Mouse (Mus musculus) MEL (cell line): ENCODE results near the gene Evi2b. TPM values are rescaled to one million over a fixed set of nuclear protein-coding genes. Genes with fewer than 3 reads are reported as not detected.

Source experiments
- DNase-seq: peaks from one replicate; pipeline ENCODE4 v3.0.0; 2011; ENCODE audit warnings: low read depth, low spot score
- H3K27ac ChIP-seq: 2 replicates; pipeline ENCODE4 v1.5.1; 2012; ENCODE audit warnings: low read depth, mild to moderate bottlenecking, control low read depth, low read length, moderate library complexity; ENCODE audit not compliant: control insufficient read depth
- H3K27me3 ChIP-seq, 2 experiments: fragments of 150-350 bp in 1 of 2; sonication (generic) in 1 of 2; 2 replicates each; pipeline ENCODE4 v1.6.1; 2012; ENCODE audit warnings: low read length in 2 of 2, mild to moderate bottlenecking in 2 of 2, improper control_type of control experiment in 1 of 2, moderate library complexity in 1 of 2; ENCODE audit not compliant: insufficient read depth in 2 of 2, control insufficient read depth in 1 of 2
- H3K36me3 ChIP-seq, 2 experiments: 2 replicates each; pipeline ENCODE4 v1.6.1; 2012 to 2014; ENCODE audit warnings: low read length in 2 of 2, improper control_type of control experiment in 1 of 2, inconsistent platforms in 1 of 2, mild to moderate bottlenecking in 1 of 2; ENCODE audit not compliant: insufficient read depth in 2 of 2, control insufficient read depth in 1 of 2
- H3K4me1 ChIP-seq, 2 experiments: fragments of 150-350 bp in 1 of 2; sonication (generic) in 1 of 2; 2 replicates each; pipeline ENCODE4 v1.6.1; 2012; ENCODE audit warnings: low read length in 2 of 2, improper control_type of control experiment in 1 of 2, mild to moderate bottlenecking in 1 of 2; ENCODE audit not compliant: insufficient read depth in 2 of 2, control insufficient read depth in 1 of 2
- H3K4me3 ChIP-seq, 2 experiments: fragments of 150-350 bp in 1 of 2; sonication (generic) in 1 of 2; 2 replicates each; pipeline ENCODE4 v1.5.1; 2012; ENCODE audit warnings: low read depth in 2 of 2, low read length in 2 of 2, mild to moderate bottlenecking in 2 of 2, moderate library complexity in 2 of 2, control low read depth in 1 of 2, improper control_type of control experiment in 1 of 2; ENCODE audit not compliant: control insufficient read depth in 1 of 2, insufficient read depth in 1 of 2
- H3K79me2 ChIP-seq: 2 replicates; pipeline ENCODE4 v1.6.1; 2012; ENCODE audit warnings: mild to moderate bottlenecking, low read length, moderate library complexity; ENCODE audit not compliant: control insufficient read depth, poor library complexity, insufficient read depth
- H3K9ac ChIP-seq: 2 replicates; pipeline ENCODE4 v1.6.1; 2012; ENCODE audit warnings: low read depth, mild to moderate bottlenecking, control low read depth, low read length, moderate library complexity; ENCODE audit not compliant: control insufficient read depth, poor library complexity, severe bottlenecking
- H3K9me3 ChIP-seq: fragments of 150-350 bp; sonication (generic); replicated peaks from 2 replicates; pipeline ENCODE4 v1.6.1; 2012; ENCODE audit warnings: mild to moderate bottlenecking, low read length, improper control_type of control experiment, moderate library complexity; ENCODE audit not compliant: insufficient read depth
- CHD1 ChIP-seq: IDR thresholded peaks from 2 replicates; pipeline ENCODE4 v1.6.1; 2012; ENCODE audit warnings: low read depth, mild to moderate bottlenecking, inconsistent platforms, low read length, improper control_type of control experiment
- CTCF ChIP-seq, 3 experiments: IDR thresholded peaks in 2 of 3; conservative IDR thresholded peaks in 1 of 3; 2 replicates each; pipeline ENCODE4 v1.5.1; 2011 to 2012; ENCODE audit warnings: low read length in 3 of 3, low read depth in 2 of 3, mild to moderate bottlenecking in 2 of 3, improper control_type of control experiment in 1 of 3, inconsistent platforms in 1 of 3, mixed read lengths in 1 of 3, moderate library complexity in 1 of 3; ENCODE audit not compliant: control insufficient read depth in 1 of 3, insufficient read depth in 1 of 3, poor library complexity in 1 of 3, severe bottlenecking in 1 of 3
- E2F4 ChIP-seq: IDR thresholded peaks from 2 replicates; pipeline ENCODE4 v1.6.1; 2011; ENCODE audit warnings: low read depth, low read length, improper control_type of control experiment, borderline replicate concordance
- ELF1 ChIP-seq: IDR thresholded peaks from 2 replicates; pipeline ENCODE4 v1.6.1; 2014; ENCODE audit warnings: low read depth, mild to moderate bottlenecking, inconsistent platforms, low read length, improper control_type of control experiment, moderate library complexity
- ETS1 ChIP-seq: IDR thresholded peaks from 2 replicates; pipeline ENCODE4 v1.6.1; 2012; ENCODE audit warnings: low read depth, mild to moderate bottlenecking, inconsistent platforms, low read length, improper control_type of control experiment, moderate library complexity
- JUND ChIP-seq: IDR thresholded peaks from 2 replicates; pipeline ENCODE4 v1.6.1; 2011; ENCODE audit warnings: low read depth, mild to moderate bottlenecking, improper control_type of control experiment, low read length
- MAX ChIP-seq: IDR thresholded peaks from 2 replicates; pipeline ENCODE4 v1.6.1; 2011; ENCODE audit warnings: low read length, improper control_type of control experiment
- MAZ ChIP-seq: IDR thresholded peaks from 2 replicates; pipeline ENCODE4 v1.6.1; 2012; ENCODE audit warnings: low read depth, mild to moderate bottlenecking, inconsistent platforms, low read length, improper control_type of control experiment
- MEF2A ChIP-seq: IDR thresholded peaks from 2 replicates; pipeline ENCODE4 v1.6.1; 2014; ENCODE audit warnings: low read depth, mild to moderate bottlenecking, inconsistent platforms, low read length, improper control_type of control experiment; ENCODE audit not compliant: poor library complexity, insufficient replicate concordance, severe bottlenecking; ENCODE audit errors: extremely low read depth
- MYB ChIP-seq: IDR thresholded peaks from 2 replicates; pipeline ENCODE4 v1.6.1; 2011; ENCODE audit warnings: mild to moderate bottlenecking, low read depth, low read length, improper control_type of control experiment
- MYC ChIP-seq: IDR thresholded peaks from 2 replicates; pipeline ENCODE4 v1.6.1; 2011; ENCODE audit warnings: low read depth, mild to moderate bottlenecking, low read length, improper control_type of control experiment, moderate library complexity
- NRF1 ChIP-seq: IDR thresholded peaks from 2 replicates; pipeline ENCODE4 v1.6.1; 2014; ENCODE audit warnings: low read depth, mild to moderate bottlenecking, inconsistent platforms, low read length, improper control_type of control experiment, moderate library complexity; ENCODE audit not compliant: poor library complexity, insufficient read depth, severe bottlenecking
- POLR2A ChIP-seq, 2 experiments: IDR thresholded peaks; 2 replicates each; pipeline ENCODE4 v1.6.1; 2011 to 2012; ENCODE audit warnings: low read length in 2 of 2, mild to moderate bottlenecking in 2 of 2, control low read depth in 1 of 2, improper control_type of control experiment in 1 of 2, low read depth in 1 of 2, moderate library complexity in 1 of 2; ENCODE audit not compliant: control insufficient read depth in 1 of 2, insufficient read depth in 1 of 2, poor library complexity in 1 of 2
- POLR2AphosphoS2 ChIP-seq: IDR thresholded peaks from 2 replicates; pipeline ENCODE4 v1.6.1; 2011; ENCODE audit warnings: low read length, improper control_type of control experiment
- POLR2AphosphoS5 ChIP-seq: IDR thresholded peaks from 2 replicates; pipeline ENCODE4 v1.6.1; 2012; ENCODE audit warnings: low read depth, borderline replicate concordance, mild to moderate bottlenecking, inconsistent platforms, low read length, moderate library complexity, mixed read lengths
- RAD21 ChIP-seq: IDR thresholded peaks from 2 replicates; pipeline ENCODE4 v1.6.1; 2011; ENCODE audit warnings: mild to moderate bottlenecking, low read depth, low read length, improper control_type of control experiment
- SMC3 ChIP-seq: IDR thresholded peaks from 2 replicates; pipeline ENCODE4 v1.6.1; 2011; ENCODE audit warnings: low read depth, low read length, improper control_type of control experiment
- TBP ChIP-seq: IDR thresholded peaks from 2 replicates; pipeline ENCODE4 v1.8.0; 2011; ENCODE audit warnings: low read depth, low read length, improper control_type of control experiment
- TCF12 ChIP-seq: IDR thresholded peaks from 2 replicates; pipeline ENCODE4 v1.6.1; 2014; ENCODE audit warnings: low read depth, mild to moderate bottlenecking, inconsistent platforms, low read length, improper control_type of control experiment, moderate library complexity
- ZMIZ1 ChIP-seq: IDR thresholded peaks from 2 replicates; pipeline ENCODE4 v1.6.1; 2012; ENCODE audit warnings: low read depth, mild to moderate bottlenecking, inconsistent platforms, low read length, improper control_type of control experiment, moderate library complexity
- ZNF384 ChIP-seq: IDR thresholded peaks from 2 replicates; pipeline ENCODE4 v1.6.1; 2012; ENCODE audit warnings: low read depth, mild to moderate bottlenecking, inconsistent platforms, low read length, improper control_type of control experiment
- polyA plus RNA-seq, 2 experiments: library from polyadenylated mRNA; stranded (reverse) in 1 of 2; unstranded in 1 of 2; fragments of >175 nt in 1 of 2; fragments of >200 nt in 1 of 2; gene quantifications; 2 replicates each; pipeline versions ENCODE4 v1.2.1 to v1.2.4; 2012; ENCODE audit warnings: low replicate concordance in 2 of 2, low read depth in 1 of 2; ENCODE audit not compliant: insufficient read length in 2 of 2, insufficient read depth in 1 of 2, missing spikeins in 1 of 2
- total RNA-seq: library from RNA; depleted of rRNA; stranded (reverse); fragments of 300-350 nt; gene quantifications from 2 replicates; pipeline ENCODE4 v1.2.3, GENCODE M21; 2012

Evi2b gene
- total and polyA plus RNA-seq, 3 experiments = 8.1 to 42.4 TPM; not detected in 1

GRCm38 (mm10) chr11:79511970-79512369 lies 11.6 kb downstream of the Evi2b start:
- TF ChIP-seq MEF2A (no peak), ZNF384 (peak; percentile 70), JUND (no peak)
- Histone ChIP-seq H3K9me3 (no peaks in the 10 kb centered on the region), H3K79me2 (peaks cover 9% of the 10 kb centered on the region; the same call in 1 of the 2 replicates), H3K4me3 (no peak overlapping the region), H3K9ac (no peak overlapping the region), H3K27ac (no peak overlapping the region), H3K4me1 (peaks cover 10 to 17% of the 10 kb centered on the region in 2 experiments), H3K27me3 (no peaks in the 10 kb centered on the region), H3K36me3 (peaks cover 25 to 28% of the 10 kb centered on the region in 2 experiments)
- DNase-seq = no peak

- no peaks in the 10 kb centered on the region; a peak in 1 of 4 replicates for H3K36me3 ChIP-seq
- H3K4me1 ChIP-seq = no peaks in the 10 kb centered on the region
- no peak for DNase-seq
- H3K9me3 ChIP-seq = no peaks in the 10 kb centered on the region
- no peak overlapping the region for H3K4me3 ChIP-seq
- TF ChIP-seq ETS1 (no peak), MYC (no peak), TBP (no peak), ELF1 (no peak), ZNF384 (no peak), NRF1 (no peak), MYB (no peak), E2F4 (no peak), TCF12 (no peak), POLR2AphosphoS5 (no peak), MAX (no peak), SMC3 (no peak), POLR2AphosphoS2 (no peak), CHD1 (no peak), POLR2A (IDR thresholded peaks at IDR 0.05; ENCODE audit: control insufficient read depth in 1 of 2, insufficient read depth in 1 of 2, low read depth in 1 of 2, low read length in 2 of 2, poor library complexity in 1 of 2) (no peak), RAD21 (no peak), ZMIZ1 (no peak), CTCF (IDR thresholded peaks at IDR 0.05 in 2 of 3, conservative IDR thresholded peaks at IDR 0.05 in 1 of 3; ENCODE audit: control insufficient read depth in 1 of 3, insufficient read depth in 1 of 3, low read depth in 2 of 3, low read length in 3 of 3, poor library complexity in 1 of 3, severe bottlenecking in 1 of 3) (no peak), MAZ (no peak)
- no peaks in the 10 kb centered on the region for H3K27me3 ChIP-seq
- H3K79me2 ChIP-seq = no peaks in the 10 kb centered on the region
- no peak overlapping the region for H3K27ac ChIP-seq
- no peak overlapping the region for H3K9ac ChIP-seq
Measured at GRCm38 (mm10) chr11:79504506-79504905, 19.1 kb downstream of the Evi2b start.
